Mouse (Mus musculus): ENCODE results near the gene Wee1. TPM values are rescaled to one million over a fixed set of nuclear protein-coding genes. Genes with fewer than 3 reads are reported as not detected.
A peak's percentile ranks its signal among the peaks of the same experiment; 100 is the strongest.

Gene Wee1
- polyA plus RNA-seq, 1 experiment from 2014 or later, result 4.5 TPM

DNA sequence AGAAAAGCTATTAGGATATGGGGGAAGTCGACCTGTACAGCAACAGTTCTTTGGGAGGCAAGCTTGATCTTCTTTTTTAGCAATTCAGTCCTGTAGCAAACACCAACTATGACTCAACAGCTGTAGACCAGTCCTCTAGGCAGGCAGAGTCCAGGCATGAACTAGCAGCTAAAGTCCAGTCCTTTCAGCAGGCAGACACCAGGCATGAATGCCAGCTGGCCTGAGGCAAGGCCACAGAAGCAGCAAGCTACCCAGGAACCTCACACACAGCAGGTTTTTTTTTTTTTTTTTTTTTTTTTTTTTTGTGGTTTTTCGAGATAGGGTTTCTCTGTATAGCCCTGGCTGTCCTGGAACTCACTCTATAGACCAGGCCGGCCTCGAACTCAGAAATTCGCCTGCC is 12.1 kb downstream of the Wee1 start:
- no peak overlapping the region for H3K4me2 ChIP-seq (ENCODE audit: low read depth, low read length)
- H3K9me3 ChIP-seq (ENCODE audit: low read length), result no peaks in the 10 kb centered on the region
- H3K27ac ChIP-seq (ENCODE audit: low read depth), result no peak overlapping the region
- ATAC-seq (peak; percentile 41; the same call in 1 of the 2 replicates), DNase-seq (no peak)
- H3K9ac ChIP-seq (replicated peaks), result no peak overlapping the region
- H3K4me3 ChIP-seq (ENCODE audit: low read depth, low read length), result no peak overlapping the region
- TF ChIP-seq EP300 (IDR thresholded peaks at IDR 0.05; ENCODE audit: low read depth) (no peak), CTCF (IDR thresholded peaks at IDR 0.05; ENCODE audit: low read depth) (no peak)
- 84% methylated on average over 5 of the region's 5 CpGs for WGBS (ENCODE audit: insufficient replicate concordance)
- peaks cover 52% of the 10 kb centered on the region for H3K36me3 ChIP-seq (replicated peaks; ENCODE audit: insufficient read depth, low read length)
- H3K4me1 ChIP-seq (ENCODE audit: insufficient read depth), result no peaks in the 10 kb centered on the region
- no peaks in the 10 kb centered on the region for H3K27me3 ChIP-seq (ENCODE audit: insufficient read depth, low read length)

DNA sequence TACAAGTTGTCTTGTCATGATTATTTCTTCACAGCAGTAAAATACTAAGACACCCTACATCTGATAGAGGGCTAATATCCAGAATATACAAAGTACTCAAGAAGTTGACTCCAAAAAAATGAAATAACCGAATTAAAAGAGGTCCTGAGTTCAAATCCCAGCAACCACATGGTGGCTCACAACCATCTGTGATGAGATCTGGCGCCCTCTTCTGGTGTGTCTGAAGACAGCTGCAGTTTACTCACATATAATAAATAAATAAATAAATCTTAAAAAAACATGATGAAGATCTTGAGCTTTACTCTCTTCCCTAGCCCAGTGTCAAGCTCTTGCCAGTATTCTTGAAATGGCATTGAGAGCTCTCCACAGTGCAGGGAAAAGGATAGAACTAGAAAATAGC is 16.7 kb downstream of the Wee1 start:
- Histone ChIP-seq H3K36me3 (replicated peaks; ENCODE audit: insufficient read depth, low read length) (peaks cover 65% of the 10 kb centered on the region), H3K27ac (ENCODE audit: low read depth) (no peak overlapping the region), H3K4me2 (ENCODE audit: low read depth, low read length) (no peak overlapping the region), H3K4me3 (ENCODE audit: low read depth, low read length) (no peak overlapping the region), H3K9me3 (ENCODE audit: low read length) (no peaks in the 10 kb centered on the region), H3K27me3 (ENCODE audit: insufficient read depth, low read length) (no peaks in the 10 kb centered on the region), H3K9ac (replicated peaks) (no peak overlapping the region), H3K4me1 (ENCODE audit: insufficient read depth) (no peaks in the 10 kb centered on the region)
- TF ChIP-seq CTCF (IDR thresholded peaks at IDR 0.05; ENCODE audit: low read depth) (peak; percentile 29), EP300 (IDR thresholded peaks at IDR 0.05; ENCODE audit: low read depth) (no peak)
- ATAC-seq, result no peak
- WGBS (ENCODE audit: insufficient replicate concordance), result 81% methylated on average over 2 of the region's 2 CpGs
- no peak for DNase-seq

DNA sequence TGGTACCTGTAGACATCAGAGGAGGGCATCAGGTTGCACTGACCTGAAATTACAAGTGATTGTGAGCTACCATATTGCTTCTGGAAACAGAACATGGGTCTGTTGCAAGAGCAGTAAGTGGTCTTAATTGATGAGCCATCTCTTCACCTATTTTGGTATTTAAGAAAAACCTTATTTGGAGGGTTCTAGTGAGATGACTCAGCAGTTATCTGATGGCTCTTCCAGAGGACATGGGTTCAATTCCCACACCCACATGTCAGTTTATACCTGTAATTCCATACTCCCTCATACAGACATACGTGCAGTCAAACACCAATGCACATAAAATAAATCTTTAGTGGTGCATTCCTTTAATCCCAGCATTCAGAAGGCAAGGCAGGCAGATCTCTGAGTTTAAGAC is 22.0 kb downstream of the Wee1 start:
- no peak for ATAC-seq
- H3K9ac ChIP-seq (replicated peaks), result no peak overlapping the region
- no peak overlapping the region for H3K27ac ChIP-seq (ENCODE audit: low read depth)
- no peak for DNase-seq
- no peaks in the 10 kb centered on the region for H3K9me3 ChIP-seq (ENCODE audit: low read length)
- no peak overlapping the region for H3K4me2 ChIP-seq (ENCODE audit: low read depth, low read length)
- 89% methylated on average over 1 of the region's 1 CpGs for WGBS (ENCODE audit: insufficient replicate concordance)
- peaks cover 52% of the 10 kb centered on the region for H3K36me3 ChIP-seq (replicated peaks; ENCODE audit: insufficient read depth, low read length)
- H3K4me3 ChIP-seq (ENCODE audit: low read depth, low read length), result no peak overlapping the region
- no peaks in the 10 kb centered on the region for H3K4me1 ChIP-seq (ENCODE audit: insufficient read depth)
- no peaks in the 10 kb centered on the region for H3K27me3 ChIP-seq (ENCODE audit: insufficient read depth, low read length)
- TF ChIP-seq EP300 (IDR thresholded peaks at IDR 0.05; ENCODE audit: low read depth), result no peak
- TF ChIP-seq CTCF (IDR thresholded peaks at IDR 0.05; ENCODE audit: low read depth), result no peak

DNA sequence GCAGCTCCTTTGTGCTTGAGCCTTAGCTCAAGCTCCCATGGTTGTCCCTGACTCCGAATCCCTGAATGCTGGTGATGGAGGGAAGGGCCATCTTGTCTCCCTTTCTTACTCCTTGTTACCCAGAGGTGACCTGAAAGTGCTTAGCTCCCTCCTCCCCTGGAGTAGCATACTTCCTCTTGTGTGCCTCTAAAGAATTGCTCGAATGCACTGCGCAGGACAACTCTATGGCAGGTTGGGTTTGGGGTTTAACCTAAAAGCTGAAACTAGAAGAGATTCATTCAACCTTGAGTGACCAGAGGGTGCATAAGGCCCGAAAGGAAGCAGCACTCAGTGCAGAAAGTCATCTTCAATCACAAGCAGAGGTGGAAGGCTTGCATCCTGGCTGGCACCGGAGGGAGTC is 31.0 kb downstream of the Wee1 start:
- H3K9me3 ChIP-seq (ENCODE audit: low read length), result no peaks in the 10 kb centered on the region
- no peak overlapping the region for H3K27ac ChIP-seq (ENCODE audit: low read depth)
- 66% methylated on average over 5 of the region's 5 CpGs for WGBS (ENCODE audit: insufficient replicate concordance)
- TF ChIP-seq CTCF (IDR thresholded peaks at IDR 0.05; ENCODE audit: low read depth) (no peak), EP300 (IDR thresholded peaks at IDR 0.05; ENCODE audit: low read depth) (no peak)
- no peaks in the 10 kb centered on the region for H3K27me3 ChIP-seq (ENCODE audit: insufficient read depth, low read length)
- ATAC-seq (no peak), DNase-seq (no peak)
- H3K36me3 ChIP-seq (replicated peaks; ENCODE audit: insufficient read depth, low read length), result no peaks in the 10 kb centered on the region
- no peak overlapping the region for H3K9ac ChIP-seq (replicated peaks)
- H3K4me2 ChIP-seq (ENCODE audit: low read depth, low read length), result no peak overlapping the region
- no peak overlapping the region for H3K4me3 ChIP-seq (ENCODE audit: low read depth, low read length)
- H3K4me1 ChIP-seq (ENCODE audit: insufficient read depth), result peaks cover 16% of the 10 kb centered on the region

DNA sequence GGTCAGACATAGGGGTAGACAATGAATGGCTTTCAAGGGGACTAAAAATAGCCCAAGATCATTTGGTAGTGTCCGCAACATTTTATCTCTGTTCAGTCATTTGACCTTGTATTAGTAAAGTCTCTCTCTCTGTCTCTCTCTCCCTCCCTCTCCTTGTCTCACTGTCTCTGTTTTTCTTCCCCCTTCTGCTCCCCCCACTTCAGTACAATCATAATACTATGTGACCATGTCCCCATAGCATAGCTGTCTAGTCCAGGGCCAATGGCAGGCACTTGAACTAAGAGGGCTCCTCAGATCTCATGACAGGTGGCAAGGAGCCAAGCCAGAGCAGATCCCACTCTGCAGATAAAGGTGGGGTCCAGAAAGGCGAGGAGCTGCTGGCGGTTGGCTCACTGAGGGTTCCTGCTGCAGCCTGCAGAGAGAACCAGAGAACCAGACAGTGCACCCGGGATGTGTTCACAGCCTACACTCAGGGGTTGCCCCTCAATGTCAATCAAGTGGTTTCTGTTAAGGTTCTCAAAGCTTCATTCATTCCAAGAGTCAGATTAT is 34.9 kb downstream of the Wee1 start:
- Histone ChIP-seq H3K9me3 (ENCODE audit: low read length) (no peaks in the 10 kb centered on the region), H3K27ac (ENCODE audit: low read depth) (no peak overlapping the region), H3K4me1 (ENCODE audit: insufficient read depth) (peaks cover 16% of the 10 kb centered on the region), H3K4me3 (ENCODE audit: low read depth, low read length) (0 out of 2 replicates have a peak overlapping the region, but pooled peaks have one; percentile 0), H3K36me3 (replicated peaks; ENCODE audit: insufficient read depth, low read length) (no peaks in the 10 kb centered on the region), H3K4me2 (ENCODE audit: low read depth, low read length) (peak overlapping the region; percentile 36), H3K9ac (replicated peaks) (0 out of 2 replicates have a peak overlapping the region, but pooled peaks have one; percentile 1), H3K27me3 (ENCODE audit: insufficient read depth, low read length) (no peaks in the 10 kb centered on the region)
- TF ChIP-seq CTCF (IDR thresholded peaks at IDR 0.05; ENCODE audit: low read depth) (no peak), EP300 (IDR thresholded peaks at IDR 0.05; ENCODE audit: low read depth) (no peak)
- WGBS (ENCODE audit: insufficient replicate concordance), result 28% methylated on average over 4 of the region's 4 CpGs
- DNase-seq (peak; percentile 55), ATAC-seq (peak; percentile 70)

DNA sequence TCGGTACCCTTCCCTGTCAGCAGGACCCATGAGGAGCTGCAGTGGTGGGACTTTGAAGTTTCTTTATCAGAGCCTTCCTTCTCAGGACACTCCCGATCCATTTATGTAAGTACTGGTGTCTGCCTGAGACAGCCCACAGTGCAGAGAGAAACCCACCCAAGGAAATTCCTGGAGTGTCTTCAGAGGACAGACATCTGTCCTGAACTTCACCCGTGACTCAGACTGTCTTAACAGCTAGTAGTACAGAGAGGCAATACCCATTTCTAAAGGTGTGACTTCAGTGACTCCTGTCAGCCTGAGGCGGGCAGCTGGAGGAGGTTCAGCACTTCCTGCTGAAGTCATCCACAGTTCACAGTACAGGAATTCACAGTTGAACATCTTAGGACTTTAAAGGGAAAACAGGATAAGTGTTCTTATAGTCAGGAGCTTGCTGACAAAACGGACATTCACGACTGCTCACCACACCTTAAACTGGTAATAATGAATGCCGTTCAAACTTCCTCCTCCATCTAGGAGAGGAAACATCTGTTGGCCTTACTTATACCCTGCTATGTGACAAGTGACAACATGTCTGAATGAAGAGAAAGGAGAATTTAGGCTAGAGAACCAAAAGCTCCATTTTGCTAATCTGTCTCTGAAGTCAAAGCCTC is 35.5 kb downstream of the Wee1 start:
- no peak overlapping the region for H3K27ac ChIP-seq (ENCODE audit: low read depth)

More for the DNA sequence above, 35.5 kb downstream of the Wee1 start:
- no peaks in the 10 kb centered on the region for H3K27me3 ChIP-seq (ENCODE audit: insufficient read depth, low read length)
- ATAC-seq, result peak; percentile 44
- peaks cover 16% of the 10 kb centered on the region for H3K4me1 ChIP-seq (ENCODE audit: insufficient read depth)
- 0 out of 2 replicates have a peak overlapping the region, but pooled peaks have one; percentile 0 for H3K4me3 ChIP-seq (ENCODE audit: low read depth, low read length)
- 0 out of 2 replicates have a peak overlapping the region, but pooled peaks have one; percentile 1 for H3K9ac ChIP-seq (replicated peaks)
- H3K4me2 ChIP-seq (ENCODE audit: low read depth, low read length), result peak overlapping the region; percentile 36
- no peak for TF ChIP-seq CTCF (IDR thresholded peaks at IDR 0.05; ENCODE audit: low read depth)
- no peak for TF ChIP-seq EP300 (IDR thresholded peaks at IDR 0.05; ENCODE audit: low read depth)
- WGBS (ENCODE audit: insufficient replicate concordance), result 19% methylated on average over 7 of the region's 7 CpGs
- H3K36me3 ChIP-seq (replicated peaks; ENCODE audit: insufficient read depth, low read length), result no peaks in the 10 kb centered on the region
- H3K9me3 ChIP-seq (ENCODE audit: low read length), result no peaks in the 10 kb centered on the region
- DNase-seq, result no peak
